Mouse (Mus musculus) MEL (cell line): ENCODE measurements around the gene Ascc2. TPM values are rescaled to one million over a fixed set of nuclear protein-coding genes. Genes with fewer than 3 reads are reported as not detected.
"Not testable (repeated sequence)": the region's sequence is repeated elsewhere in the genome, so short reads cannot be mapped to it uniquely, and the experiment has no call there.

Experiments
- DNase-seq: peaks from one replicate; pipeline ENCODE4 v3.0.0; 2011; ENCODE audit warnings: low read depth, low spot score
- H3K27ac ChIP-seq: 2 replicates; pipeline ENCODE4 v1.5.1; 2012; ENCODE audit warnings: low read depth, mild to moderate bottlenecking, control low read depth, low read length, moderate library complexity; ENCODE audit not compliant: control insufficient read depth
- H3K27me3 ChIP-seq, 2 experiments: fragments of 150-350 bp in 1 of 2; sonication (generic) in 1 of 2; 2 replicates each; pipeline ENCODE4 v1.6.1; 2012; ENCODE audit warnings: low read length in 2 of 2, mild to moderate bottlenecking in 2 of 2, improper control_type of control experiment in 1 of 2, moderate library complexity in 1 of 2; ENCODE audit not compliant: insufficient read depth in 2 of 2, control insufficient read depth in 1 of 2
- H3K36me3 ChIP-seq, 2 experiments: 2 replicates each; pipeline ENCODE4 v1.6.1; 2012 to 2014; ENCODE audit warnings: low read length in 2 of 2, improper control_type of control experiment in 1 of 2, inconsistent platforms in 1 of 2, mild to moderate bottlenecking in 1 of 2; ENCODE audit not compliant: insufficient read depth in 2 of 2, control insufficient read depth in 1 of 2
- H3K4me1 ChIP-seq, 2 experiments: fragments of 150-350 bp in 1 of 2; sonication (generic) in 1 of 2; 2 replicates each; pipeline ENCODE4 v1.6.1; 2012; ENCODE audit warnings: low read length in 2 of 2, improper control_type of control experiment in 1 of 2, mild to moderate bottlenecking in 1 of 2; ENCODE audit not compliant: insufficient read depth in 2 of 2, control insufficient read depth in 1 of 2
- H3K4me3 ChIP-seq, 2 experiments: fragments of 150-350 bp in 1 of 2; sonication (generic) in 1 of 2; 2 replicates each; pipeline ENCODE4 v1.5.1; 2012; ENCODE audit warnings: low read depth in 2 of 2, low read length in 2 of 2, mild to moderate bottlenecking in 2 of 2, moderate library complexity in 2 of 2, control low read depth in 1 of 2, improper control_type of control experiment in 1 of 2; ENCODE audit not compliant: control insufficient read depth in 1 of 2, insufficient read depth in 1 of 2
- H3K79me2 ChIP-seq: 2 replicates; pipeline ENCODE4 v1.6.1; 2012; ENCODE audit warnings: mild to moderate bottlenecking, low read length, moderate library complexity; ENCODE audit not compliant: control insufficient read depth, poor library complexity, insufficient read depth
- H3K9ac ChIP-seq: 2 replicates; pipeline ENCODE4 v1.6.1; 2012; ENCODE audit warnings: low read depth, mild to moderate bottlenecking, control low read depth, low read length, moderate library complexity; ENCODE audit not compliant: control insufficient read depth, poor library complexity, severe bottlenecking
- H3K9me3 ChIP-seq: fragments of 150-350 bp; sonication (generic); replicated peaks from 2 replicates; pipeline ENCODE4 v1.6.1; 2012; ENCODE audit warnings: mild to moderate bottlenecking, low read length, improper control_type of control experiment, moderate library complexity; ENCODE audit not compliant: insufficient read depth
- CHD1 ChIP-seq: IDR thresholded peaks from 2 replicates; pipeline ENCODE4 v1.6.1; 2012; ENCODE audit warnings: low read depth, mild to moderate bottlenecking, inconsistent platforms, low read length, improper control_type of control experiment
- ELF1 ChIP-seq: IDR thresholded peaks from 2 replicates; pipeline ENCODE4 v1.6.1; 2014; ENCODE audit warnings: low read depth, mild to moderate bottlenecking, inconsistent platforms, low read length, improper control_type of control experiment, moderate library complexity
- HCFC1 ChIP-seq: IDR thresholded peaks from 2 replicates; pipeline ENCODE4 v1.6.1; 2012; ENCODE audit warnings: low read depth, mild to moderate bottlenecking, inconsistent platforms, low read length, improper control_type of control experiment, moderate library complexity
- KAT2A ChIP-seq: conservative IDR thresholded peaks from 2 replicates; pipeline ENCODE4 v1.6.1; 2012; ENCODE audit warnings: low read depth, low read length, improper control_type of control experiment, inconsistent platforms
- MAX ChIP-seq: IDR thresholded peaks from 2 replicates; pipeline ENCODE4 v1.6.1; 2011; ENCODE audit warnings: low read length, improper control_type of control experiment
- MXI1 ChIP-seq: IDR thresholded peaks from 2 replicates; pipeline ENCODE4 v1.6.1; 2011; ENCODE audit warnings: mild to moderate bottlenecking, low read depth, low read length, improper control_type of control experiment
- MYB ChIP-seq: IDR thresholded peaks from 2 replicates; pipeline ENCODE4 v1.6.1; 2011; ENCODE audit warnings: mild to moderate bottlenecking, low read depth, low read length, improper control_type of control experiment
- MYC ChIP-seq: IDR thresholded peaks from 2 replicates; pipeline ENCODE4 v1.6.1; 2011; ENCODE audit warnings: low read depth, mild to moderate bottlenecking, low read length, improper control_type of control experiment, moderate library complexity
- RAD21 ChIP-seq: IDR thresholded peaks from 2 replicates; pipeline ENCODE4 v1.6.1; 2011; ENCODE audit warnings: mild to moderate bottlenecking, low read depth, low read length, improper control_type of control experiment
- SMC3 ChIP-seq: IDR thresholded peaks from 2 replicates; pipeline ENCODE4 v1.6.1; 2011; ENCODE audit warnings: low read depth, low read length, improper control_type of control experiment
- UBTF ChIP-seq: IDR thresholded peaks from 2 replicates; pipeline ENCODE4 v1.6.1; 2012; ENCODE audit warnings: low read depth, mild to moderate bottlenecking, inconsistent platforms, low read length, improper control_type of control experiment, moderate library complexity, borderline replicate concordance; ENCODE audit not compliant: insufficient read depth
- USF1 ChIP-seq: IDR thresholded peaks from 2 replicates; pipeline ENCODE4 v1.6.1; 2014; ENCODE audit warnings: low read depth, mild to moderate bottlenecking, inconsistent platforms, low read length, improper control_type of control experiment, moderate library complexity
- USF2 ChIP-seq, 2 experiments: IDR thresholded peaks; 2 replicates each; pipeline ENCODE4 v1.6.1; 2011 to 2012; ENCODE audit warnings: improper control_type of control experiment in 2 of 2, low read length in 2 of 2, borderline replicate concordance in 1 of 2, inconsistent platforms in 1 of 2, low read depth in 1 of 2, mild to moderate bottlenecking in 1 of 2; ENCODE audit not compliant: insufficient read depth in 1 of 2
- ZNF384 ChIP-seq: IDR thresholded peaks from 2 replicates; pipeline ENCODE4 v1.6.1; 2012; ENCODE audit warnings: low read depth, mild to moderate bottlenecking, inconsistent platforms, low read length, improper control_type of control experiment
- polyA plus RNA-seq, 2 experiments: library from polyadenylated mRNA; stranded (reverse) in 1 of 2; unstranded in 1 of 2; fragments of >175 nt in 1 of 2; fragments of >200 nt in 1 of 2; gene quantifications; 2 replicates each; pipeline versions ENCODE4 v1.2.1 to v1.2.4; 2012; ENCODE audit warnings: low replicate concordance in 2 of 2, low read depth in 1 of 2; ENCODE audit not compliant: insufficient read length in 2 of 2, insufficient read depth in 1 of 2, missing spikeins in 1 of 2
- total RNA-seq: library from RNA; depleted of rRNA; stranded (reverse); fragments of 300-350 nt; gene quantifications from 2 replicates; pipeline ENCODE4 v1.2.3, GENCODE M21; 2012

Gene Ascc2
- total and polyA plus RNA-seq, 3 experiments = 27.5 to 98.2 (median 43.5) TPM

GRCm38 (mm10) chr11:4704072-4704964 lies 66.8 kb downstream of the Ascc2 start, which contains the start of the genes Uqcr10 and Zmat5 (continued):
- TF ChIP-seq USF2 (IDR thresholded peaks at IDR 0.05; ENCODE audit: borderline replicate concordance in 1 of 2, insufficient read depth in 1 of 2, low read depth in 1 of 2, low read length in 2 of 2) (no peak), SMC3 (no peak), HCFC1 (peak; percentile 97)

- H3K27ac ChIP-seq = peak overlapping the region; percentile 81
- H3K9ac ChIP-seq = peak overlapping the region; percentile 88
- no peak for DNase-seq
- H3K4me1 ChIP-seq = peaks cover 0 to 7% of the 10 kb centered on the region in 2 experiments; a peak in 2 of 4 replicates
- no peaks in the 10 kb centered on the region for H3K27me3 ChIP-seq
- peaks cover 0 to 16% of the 10 kb centered on the region in 2 experiments; a peak in 3 of 4 replicates for H3K36me3 ChIP-seq
- H3K9me3 ChIP-seq = no peaks in the 10 kb centered on the region
- H3K79me2 ChIP-seq = peaks cover 28% of the 10 kb centered on the region
- H3K4me3 ChIP-seq = peak overlapping the region; percentile 59 to 96
- no peak for TF ChIP-seq USF1
- TF ChIP-seq MXI1 = no peak
- no peak for TF ChIP-seq USF2 (IDR thresholded peaks at IDR 0.05; ENCODE audit: borderline replicate concordance in 1 of 2, insufficient read depth in 1 of 2, low read depth in 1 of 2, low read length in 2 of 2)
- no peak for TF ChIP-seq RAD21
- no peak for TF ChIP-seq UBTF
- no peak for TF ChIP-seq ELF1
- no peak for TF ChIP-seq CHD1
- TF ChIP-seq MAX = no peak
- no peak for TF ChIP-seq MYB
- TF ChIP-seq KAT2A = no peak
- no peak for TF ChIP-seq MYC
Measured at GRCm38 (mm10) chr11:4705178-4705577, 67.6 kb downstream of the Ascc2 start.

- not testable (repeated sequence) for H3K9ac ChIP-seq, H3K9me3 ChIP-seq, DNase-seq, H3K4me3 ChIP-seq, H3K27me3 ChIP-seq, H3K27ac ChIP-seq, H3K79me2 ChIP-seq
- TF ChIP-seq ZNF384 = peak; percentile 85
- 0 out of 2 replicates have a peak, but pooled peaks have one; percentile 25 for TF ChIP-seq MYC
- Histone ChIP-seq H3K36me3 (peaks cover 0 to 12% of the 10 kb centered on the region in 2 experiments; a peak in 2 of 4 replicates), H3K4me1 (peaks cover 5 to 10% of the 10 kb centered on the region in 2 experiments)
Measured at GRCm38 (mm10) chr11:4710188-4710587, 72.6 kb downstream of the Ascc2 start.
